26 mouse cellular contexts compared by ENCODE assay signal in genomic region chr9:32257882-32258281, GRCm38 (mm10).
A peak's percentile ranks its signal among the peaks of the same experiment; 100 is the strongest.
DNase-seq lines count a peak whose midpoint lies in the region; ATAC-seq and TF ChIP-seq lines count a peak whose summit lies in the region.
"Had no signal": no experiment of that assay in that cellular context is flagged by ENCODE, and none has a peak within 500 bp of the region (broad histone marks: within the 10 kb centered on the region; RNA-seq: fewer than 3 reads in every experiment).

No protein-coding gene starts in this region.

- DNase-seq in embryonic facial prominence, embryonic 14.5 days (ENCODE audit: low spot score), result no peak
- no peak for DNase-seq in embryonic facial prominence, embryonic 10.5 days (ENCODE audit: low spot score)
- no peak for DNase-seq in heart, postnatal 14 days
- DNase-seq in lung, postnatal 0 days (ENCODE audit: low spot score), result no peak
- DNase-seq in lung, postnatal 4 days, result no peak
- peak; percentile 62 for DNase-seq in ZHBTc4 (ENCODE audit: low read depth, low spot score)
- DNase-seq in left cerebral cortex, adult 2 months (ENCODE audit: extremely low spot score in 1 of 2, low spot score in 2 of 2), result no peak
- DNase-seq: adrenal gland, adult 2 months; adrenal gland, postnatal 36 days; cerebellum, adult 18-20 months; gastrocnemius, postnatal 36 days; heart, adult 2 months; right cerebral cortex, postnatal 25 days had no signal

- 81% methylated on average over 2 of the region's 2 CpGs for WGBS in embryonic facial prominence, embryonic 14.5 days
- WGBS in embryonic facial prominence, embryonic 10.5 days, result 79% methylated on average over 2 of the region's 2 CpGs
- WGBS in heart, embryonic 16.5 days, result 52% methylated on average over 2 of the region's 2 CpGs
- WGBS in lung, postnatal 0 days, result 81% methylated on average over 2 of the region's 2 CpGs

- H3K27ac ChIP-seq in embryonic facial prominence, embryonic 14.5 days (replicated peaks; ENCODE audit: low read depth, low read length), result no peak overlapping the region
- no peak overlapping the region for H3K27ac ChIP-seq in embryonic facial prominence, embryonic 10.5 days (replicated peaks)
- H3K27ac ChIP-seq in heart, embryonic 16.5 days (ENCODE audit: low read length), result peak overlapping the region; percentile 35; the same call in 1 of the 2 replicates
- H3K27ac ChIP-seq in lung, postnatal 0 days (ENCODE audit: low read length), result no peak overlapping the region
- H3K27ac ChIP-seq in left cerebral cortex, adult 2 months, result no peak overlapping the region
- H3K27ac ChIP-seq: heart, adult 2 months; hindbrain, embryonic 15.5 days; layer of hippocampus, adult 2 months; limb, embryonic 13.5 days; stomach, embryonic 15.5 days had no signal

- no peak for TF ChIP-seq EP300 in lung, postnatal 0 days (IDR thresholded peaks at IDR 0.05)

- H3K36me3 ChIP-seq in embryonic facial prominence, embryonic 14.5 days (ENCODE audit: control insufficient read depth, insufficient read depth, low read length), result peaks cover 69% of the 10 kb centered on the region
- H3K36me3 ChIP-seq in embryonic facial prominence, embryonic 10.5 days (replicated peaks), result peaks cover 86% of the 10 kb centered on the region
- H3K36me3 ChIP-seq in heart, embryonic 16.5 days (ENCODE audit: control insufficient read depth, insufficient read depth), result peaks cover 31% of the 10 kb centered on the region
- peaks cover 33% of the 10 kb centered on the region for H3K36me3 ChIP-seq in lung, postnatal 0 days (ENCODE audit: insufficient read depth, low read length)
- H3K36me3 ChIP-seq: G1E had no signal

- no peaks in the 10 kb centered on the region for H3K9me3 ChIP-seq in embryonic facial prominence, embryonic 14.5 days (ENCODE audit: control insufficient read depth, low read length)
- H3K9me3 ChIP-seq in embryonic facial prominence, embryonic 10.5 days, result no peaks in the 10 kb centered on the region
- no peaks in the 10 kb centered on the region for H3K9me3 ChIP-seq in heart, embryonic 16.5 days (replicated peaks; ENCODE audit: control insufficient read depth, low read length)
- no peaks in the 10 kb centered on the region for H3K9me3 ChIP-seq in lung, postnatal 0 days (ENCODE audit: low read length)
- H3K9me3 ChIP-seq: hindbrain, embryonic 15.5 days; kidney, embryonic 15.5 days; limb, embryonic 13.5 days; stomach, embryonic 15.5 days had no signal

- H3K4me2 ChIP-seq in embryonic facial prominence, embryonic 14.5 days (ENCODE audit: low read depth, low read length), result no peak overlapping the region
- H3K4me2 ChIP-seq in heart, embryonic 16.5 days (ENCODE audit: low read depth, low read length), result no peak overlapping the region
- no peak overlapping the region for H3K4me2 ChIP-seq in lung, postnatal 0 days (replicated peaks; ENCODE audit: low read depth, low read length)
- H3K4me2 ChIP-seq: hindbrain, embryonic 15.5 days; kidney, embryonic 15.5 days; limb, embryonic 13.5 days; liver, embryonic 11.5 days; midbrain, embryonic 11.5 days; stomach, embryonic 15.5 days had no signal

- TF ChIP-seq CTCF in lung, postnatal 0 days (IDR thresholded peaks at IDR 0.05), result no peak
- no peak for TF ChIP-seq CTCF in left cerebral cortex, adult 2 months (IDR thresholded peaks at IDR 0.05)

- H3K4me3 ChIP-seq in embryonic facial prominence, embryonic 14.5 days (ENCODE audit: low read depth, low read length), result no peak overlapping the region
- H3K4me3 ChIP-seq in embryonic facial prominence, embryonic 10.5 days, result no peak overlapping the region
- no peak overlapping the region for H3K4me3 ChIP-seq in heart, embryonic 16.5 days (ENCODE audit: low read length)
- H3K4me3 ChIP-seq in lung, postnatal 0 days (ENCODE audit: low read depth, low read length), result no peak overlapping the region
- no peak overlapping the region for H3K4me3 ChIP-seq in left cerebral cortex, adult 2 months
- H3K4me3 ChIP-seq: heart, adult 2 months; hindbrain, embryonic 15.5 days; kidney, embryonic 15.5 days; layer of hippocampus, adult 2 months; limb, embryonic 13.5 days; stomach, embryonic 15.5 days had no signal

- peak; percentile 41; the same call in 1 of the 2 replicates for ATAC-seq in embryonic facial prominence, embryonic 14.5 days (ENCODE audit: low read depth)
- ATAC-seq in heart, embryonic 16.5 days (replicated peaks; ENCODE audit: extremely low read depth, insufficient read depth, low FRiP score), result no peak; the same call in 1 of the 2 replicates
- ATAC-seq in lung, postnatal 0 days, result peak; percentile 40; the same call in 1 of the 2 replicates
- ATAC-seq: activated CD4-positive, CD25-positive, alpha-beta regulatory T cell, adult 4 months; forebrain, embryonic 14.5 days; midbrain, embryonic 16.5 days had no signal

- no peaks in the 10 kb centered on the region for H3K27me3 ChIP-seq in embryonic facial prominence, embryonic 14.5 days (replicated peaks; ENCODE audit: control insufficient read depth, insufficient read depth, low read length)
- no peaks in the 10 kb centered on the region for H3K27me3 ChIP-seq in embryonic facial prominence, embryonic 10.5 days (replicated peaks; ENCODE audit: low read depth, poor library complexity, severe bottlenecking)
- H3K27me3 ChIP-seq in heart, embryonic 16.5 days (ENCODE audit: control insufficient read depth, insufficient read depth, low read length), result no peaks in the 10 kb centered on the region
- H3K27me3 ChIP-seq in lung, postnatal 0 days (replicated peaks; ENCODE audit: insufficient read depth, low read length), result no peaks in the 10 kb centered on the region
- H3K27me3 ChIP-seq: CH12.LX; hindbrain, embryonic 15.5 days; kidney, embryonic 15.5 days; limb, embryonic 13.5 days; stomach, embryonic 15.5 days had no signal

- H3K9ac ChIP-seq in embryonic facial prominence, embryonic 14.5 days (ENCODE audit: low read depth, low read length), result no peak overlapping the region
- no peak overlapping the region for H3K9ac ChIP-seq in heart, embryonic 16.5 days (ENCODE audit: low read length)
- H3K9ac ChIP-seq in lung, postnatal 0 days (replicated peaks; ENCODE audit: low read depth), result no peak overlapping the region
- H3K9ac ChIP-seq: hindbrain, embryonic 15.5 days; kidney, embryonic 15.5 days; limb, embryonic 13.5 days; stomach, embryonic 15.5 days had no signal

- intact Hi-C loops in heart, postnatal 14 days (cut with DNase I), result no loop called here
- intact Hi-C loops in left cerebral cortex, adult 2 months (cut with DNase I), result loop anchor here (5.0 kb wide), 1 partner anchor 311 kb away; no protein-coding TSS in a partner anchor

- H3K4me1 ChIP-seq in embryonic facial prominence, embryonic 14.5 days (ENCODE audit: control insufficient read depth, insufficient read depth, low read length), result no peaks in the 10 kb centered on the region
- no peaks in the 10 kb centered on the region for H3K4me1 ChIP-seq in embryonic facial prominence, embryonic 10.5 days
- peaks cover 12% of the 10 kb centered on the region for H3K4me1 ChIP-seq in heart, embryonic 16.5 days (ENCODE audit: control insufficient read depth, insufficient read depth, low read length)
- H3K4me1 ChIP-seq in lung, postnatal 0 days (ENCODE audit: insufficient read depth, low read depth, low read length), result no peaks in the 10 kb centered on the region
- H3K4me1 ChIP-seq: hindbrain, embryonic 15.5 days; limb, embryonic 13.5 days; stomach, embryonic 15.5 days had no signal
